Mouse (Mus musculus): ENCODE measurements at regions not wholly inside any gene's neighbourhood (a gene's known extent, or its start where the extent isn't known, plus 50 kb on each side); places are given as distances from the start of the nearest gene placed in this dataset.

DNA sequence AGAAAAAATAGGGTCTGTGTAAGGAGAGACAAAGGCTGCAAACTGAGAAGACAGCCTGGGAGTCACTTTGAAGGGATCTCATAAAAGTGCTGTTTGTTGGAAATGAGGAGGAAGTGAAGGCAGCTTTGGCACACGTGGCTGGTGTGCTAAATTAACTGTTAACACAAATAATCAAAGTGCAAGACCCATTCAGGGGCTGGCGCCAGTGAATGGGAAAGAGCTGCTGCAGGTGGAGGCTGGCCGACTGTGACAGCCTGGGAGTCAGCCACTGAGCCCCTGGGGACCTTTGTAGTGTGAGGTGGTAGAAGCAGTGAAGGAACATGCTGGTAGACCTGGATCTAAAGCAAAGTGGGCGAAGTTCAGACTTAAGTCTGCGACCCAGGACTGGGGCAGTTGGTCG is 57.8 kb upstream of the Gm21897 start:
- TF ChIP-seq POLR2A (IDR thresholded peaks at IDR 0.05; ENCODE audit: low read depth, low read length) (no peak), CTCF (conservative IDR thresholded peaks at IDR 0.05; ENCODE audit: insufficient read depth, insufficient read length, low read depth, low read length) (no peak)
